Mouse (Mus musculus) olfactory bulb, adult 2 months (tissue): ENCODE results near the gene Eps15l1. TPM values are rescaled to one million over a fixed set of nuclear protein-coding genes. Genes with fewer than 3 reads are reported as not detected.
A peak's percentile ranks its signal among the peaks of the same experiment; 100 is the strongest.

Experiments used
- H3K27ac ChIP-seq: fragments of 200-500 bp; 2 replicates; pipeline ENCODE4 v1.5.1; 2012; ENCODE audit warnings: low read depth, low read length; ENCODE audit not compliant: insufficient read depth
- H3K4me1 ChIP-seq: fragments of 200-500 bp; 2 replicates; pipeline ENCODE4 v1.6.1; 2012; ENCODE audit warnings: low read length; ENCODE audit not compliant: control insufficient read depth, insufficient read depth
- H3K4me3 ChIP-seq: fragments of 200-500 bp; 2 replicates; pipeline ENCODE4 v1.5.1; 2012; ENCODE audit warnings: mild to moderate bottlenecking, low read depth, low read length, moderate library complexity; ENCODE audit not compliant: insufficient read depth
- CTCF ChIP-seq: fragments of 200-500 bp; IDR thresholded peaks from 2 replicates; pipeline ENCODE4 v1.5.1; 2012; ENCODE audit warnings: low read depth, mild to moderate bottlenecking, low read length, moderate library complexity; ENCODE audit not compliant: insufficient read depth
- POLR2A ChIP-seq: fragments of 200-500 bp; IDR thresholded peaks from 2 replicates; pipeline ENCODE4 v1.6.1; 2012; ENCODE audit warnings: mild to moderate bottlenecking, low read depth, low read length, moderate library complexity; ENCODE audit not compliant: insufficient read depth
- WGBS: fragments of 180-500 bp; shearing (Covaris S2); methylation state at CpG from one replicate; pipeline ENCODE4 v1.1.7; 2018; 5-methylcytosine and 5-hydroxymethylcytosine counted together
- polyA plus RNA-seq: library from polyadenylated mRNA; stranded (reverse); fragments of >200 nt; gene quantifications from 2 replicates; pipeline ENCODE4 v1.2.4, GENCODE M21; 2012; ENCODE audit warnings: low replicate concordance; ENCODE audit not compliant: missing spikeins, insufficient read depth, insufficient read length

The Eps15l1 gene
- polyA plus RNA-seq, 1 experiment, result 130 TPM

DNA sequence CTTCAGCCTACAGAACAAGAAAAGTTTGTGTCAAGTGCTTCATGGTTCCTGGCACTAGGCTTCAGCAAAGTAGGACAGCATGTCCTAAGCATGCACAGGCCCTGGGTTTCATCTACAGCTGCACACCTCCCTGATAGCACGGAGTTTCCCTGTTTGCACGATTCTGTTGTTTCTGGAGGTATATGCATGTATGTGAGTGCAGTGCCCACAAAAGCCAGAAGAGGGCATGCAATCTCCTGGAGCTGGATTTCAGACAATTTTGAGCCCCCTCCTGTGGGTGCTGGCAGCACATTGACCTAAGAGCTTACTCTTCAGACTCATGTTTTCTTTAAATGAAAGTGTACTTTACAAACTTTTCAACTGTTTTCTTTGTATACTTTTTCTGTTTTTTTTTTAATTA, 32.6 kb upstream of the Eps15l1 start:
- H3K27ac ChIP-seq, result no peak overlapping the region
- no peak overlapping the region for H3K4me3 ChIP-seq
- 96% methylated on average over 2 of the region's 2 CpGs for WGBS
- TF ChIP-seq POLR2A (no peak), CTCF (no peak)
- H3K4me1 ChIP-seq, result no peaks in the 10 kb centered on the region

DNA sequence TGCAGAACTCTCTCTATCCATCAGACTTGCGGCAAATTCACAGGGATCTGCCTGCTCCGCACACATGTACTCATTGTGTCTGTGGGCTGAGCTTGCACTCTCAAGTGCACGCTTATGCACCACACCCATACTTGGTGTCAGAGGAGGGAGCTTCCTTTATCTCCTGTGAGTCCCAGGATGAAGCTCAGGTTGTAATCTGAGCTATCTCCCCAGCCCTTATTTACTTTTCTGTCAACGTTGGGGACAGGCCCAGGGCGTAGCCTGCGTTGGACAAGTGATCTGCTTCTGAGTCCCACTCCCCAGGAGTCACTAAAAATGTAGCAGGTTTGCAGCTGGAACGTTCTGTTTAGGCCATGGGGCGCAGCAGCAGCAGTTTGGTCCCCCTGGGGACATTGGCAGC, 30.3 kb upstream of the Eps15l1 start:
- 91% methylated on average over 8 of the region's 8 CpGs for WGBS
- TF ChIP-seq CTCF (no peak), POLR2A (no peak)
- Histone ChIP-seq H3K4me1 (peaks cover 9% of the 10 kb centered on the region; the same call in 1 of the 2 replicates), H3K4me3 (no peak overlapping the region), H3K27ac (no peak overlapping the region)

DNA sequence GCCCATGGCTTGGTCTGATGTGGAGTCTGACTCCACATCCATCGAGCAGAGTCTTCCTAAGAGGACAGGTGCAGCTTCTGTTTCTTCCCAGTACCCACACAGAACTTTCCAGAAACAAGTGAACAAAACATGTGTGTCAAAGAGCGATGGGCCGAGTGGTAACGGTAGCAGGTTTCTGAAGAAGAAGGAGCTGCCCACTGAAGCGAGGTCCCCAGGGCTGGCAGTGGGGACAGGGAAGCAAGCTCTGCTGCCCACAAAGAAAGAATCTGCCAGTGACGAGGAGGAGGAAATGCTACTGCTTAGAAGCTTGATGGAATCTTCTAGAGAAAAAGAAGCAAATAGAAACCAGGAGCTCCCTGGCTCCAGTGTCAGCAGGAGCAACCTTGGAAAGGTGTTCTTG, 23.8 kb upstream of the Eps15l1 start:
- peaks cover 20% of the 10 kb centered on the region for H3K4me1 ChIP-seq
- 90% methylated on average over 6 of the region's 6 CpGs for WGBS
- TF ChIP-seq CTCF (no peak), POLR2A (no peak)
- H3K27ac ChIP-seq, result no peak overlapping the region
- no peak overlapping the region for H3K4me3 ChIP-seq

DNA sequence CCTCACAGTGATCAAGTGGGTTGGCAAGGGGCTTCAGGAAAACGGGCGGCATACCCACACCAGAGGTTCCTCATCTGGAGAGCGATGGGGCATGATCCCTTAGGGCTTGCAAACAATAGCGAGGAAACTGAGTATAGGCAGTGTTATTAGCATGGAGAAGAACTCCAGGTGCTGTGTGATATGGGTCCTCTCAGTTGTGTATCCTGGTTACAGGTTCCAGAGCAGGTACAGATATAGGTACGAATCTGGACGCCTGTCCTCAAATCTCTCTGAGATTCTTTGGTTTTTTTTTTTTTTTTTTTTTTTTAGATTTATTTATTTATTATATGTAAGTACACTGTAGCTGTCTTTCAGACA, 22.7 kb upstream of the Eps15l1 start:
- Histone ChIP-seq H3K4me3 (peak overlapping the region; percentile 65), H3K27ac (peak overlapping the region; percentile 57; the same call in 1 of the 2 replicates), H3K4me1 (peaks cover 20% of the 10 kb centered on the region)
- no peak; the same call in 1 of the 2 replicates for TF ChIP-seq POLR2A
- no peak for TF ChIP-seq CTCF
- 36% methylated on average over 6 of the region's 6 CpGs for WGBS

DNA sequence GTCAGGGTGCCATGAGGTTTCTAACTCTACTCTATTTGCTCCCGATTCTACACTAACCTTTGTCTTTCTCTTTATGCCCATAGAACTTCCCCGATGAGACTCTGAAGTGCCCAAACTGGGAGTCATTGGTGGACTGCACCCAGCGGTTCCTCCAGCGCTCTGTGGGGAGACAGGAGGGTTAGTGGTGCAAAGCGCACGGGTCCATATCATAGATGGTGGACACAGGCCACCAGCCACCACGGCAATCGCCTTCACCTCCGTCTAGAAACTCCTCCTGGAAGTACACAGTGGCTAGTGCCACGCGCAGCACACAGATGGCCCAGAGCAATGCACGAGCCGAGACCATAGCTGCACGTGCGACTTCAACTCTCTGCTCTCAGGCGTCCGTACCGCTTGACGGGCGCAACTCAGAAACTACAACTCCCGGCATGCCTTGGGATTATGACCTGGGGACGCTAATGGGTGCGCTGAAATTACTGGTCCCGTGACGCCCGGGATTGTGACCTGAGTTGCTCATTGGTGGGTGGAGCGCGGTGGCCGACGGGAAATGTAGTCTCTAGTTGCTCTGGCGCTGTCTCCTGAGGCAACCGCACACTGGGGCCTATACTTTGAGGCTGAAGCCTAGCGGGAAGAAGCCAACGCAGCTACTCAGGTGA, 22.2 kb upstream of the Eps15l1 start, which contains the start of the genes Calr3 and 1700030K09Rik:
Calr3 (minus strand) TSS at position 533 of the 656 bp plus-strand sequence.
1700030K09Rik (plus strand) TSS at position 543 of the 656 bp plus-strand sequence.
- Histone ChIP-seq H3K4me1 (peaks cover 20% of the 10 kb centered on the region), H3K4me3 (peak within 1 kb of the TSS; percentile 65), H3K27ac (peak within 1 kb of the TSS; percentile 57; the same call in 1 of the 2 replicates)
- WGBS, result 6% methylated on average over 34 of the region's 34 CpGs
- TF ChIP-seq POLR2A (peak; percentile 57; the same call in 1 of the 2 replicates), CTCF (no peak)

DNA sequence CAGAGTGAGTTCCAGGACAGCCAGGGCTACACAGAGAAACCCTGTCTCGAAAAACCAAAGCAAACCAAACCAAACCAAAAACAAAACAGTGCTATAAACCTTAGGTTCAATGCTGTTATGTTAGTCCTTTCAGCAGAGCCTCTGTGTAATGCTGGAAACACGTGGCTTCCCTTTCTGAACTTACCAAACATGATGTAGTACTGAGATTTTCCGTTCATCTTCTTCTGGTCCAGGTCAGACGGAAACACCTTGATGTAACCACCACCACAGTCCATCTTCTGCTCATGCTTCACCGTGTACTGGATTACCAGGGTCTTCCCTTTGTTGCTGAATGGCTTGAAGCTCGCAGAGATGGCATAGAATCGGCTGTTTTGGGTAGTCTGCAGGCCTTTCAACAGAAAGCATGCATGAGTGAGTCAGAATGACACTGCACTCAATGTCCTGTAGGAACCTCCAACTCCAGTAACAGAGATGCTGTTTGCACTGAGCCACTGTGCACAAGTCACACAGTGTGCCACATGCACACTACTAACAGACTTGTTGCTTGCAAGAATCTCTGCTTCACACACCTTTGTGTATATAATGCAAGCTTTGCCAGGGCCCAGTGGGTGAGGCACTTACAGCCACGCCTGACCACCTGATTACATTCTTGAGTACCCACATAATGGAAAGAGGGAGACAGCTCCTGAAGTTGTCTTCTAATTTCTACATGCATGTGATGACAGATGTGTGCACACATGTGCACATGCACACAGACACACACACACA, 17.2 kb upstream of the Eps15l1 start:
- Histone ChIP-seq H3K4me1 (peaks cover 3% of the 10 kb centered on the region; the same call in 1 of the 2 replicates), H3K4me3 (no peak overlapping the region), H3K27ac (no peak overlapping the region)
- TF ChIP-seq CTCF (no peak), POLR2A (no peak)
- WGBS, result 73% methylated on average over 8 of the region's 8 CpGs

DNA sequence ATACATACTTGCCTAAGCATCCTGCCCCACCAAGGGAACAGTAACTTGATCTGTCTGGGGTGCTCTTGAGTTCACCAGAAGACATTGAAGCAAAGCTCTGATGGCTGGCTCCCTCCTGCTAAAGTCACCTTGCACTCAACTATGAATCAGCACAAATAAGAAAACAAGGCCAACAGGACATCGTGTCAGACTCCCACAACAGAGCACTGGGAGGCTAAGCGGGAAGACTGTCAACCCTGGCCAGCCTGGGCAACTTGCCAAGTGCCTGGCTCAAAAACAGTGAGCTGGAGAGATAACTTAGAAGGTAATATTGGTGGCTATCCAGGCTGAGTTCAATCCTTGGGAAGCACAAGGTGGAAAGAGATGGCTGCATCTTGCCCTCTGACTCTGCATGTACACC, 13.7 kb upstream of the Eps15l1 start:
- 21% methylated on average over 2 of the region's 2 CpGs for WGBS
- TF ChIP-seq POLR2A (no peak), CTCF (no peak)
- no peak overlapping the region for H3K27ac ChIP-seq
- H3K4me3 ChIP-seq, result no peak overlapping the region
- no peaks in the 10 kb centered on the region for H3K4me1 ChIP-seq

DNA sequence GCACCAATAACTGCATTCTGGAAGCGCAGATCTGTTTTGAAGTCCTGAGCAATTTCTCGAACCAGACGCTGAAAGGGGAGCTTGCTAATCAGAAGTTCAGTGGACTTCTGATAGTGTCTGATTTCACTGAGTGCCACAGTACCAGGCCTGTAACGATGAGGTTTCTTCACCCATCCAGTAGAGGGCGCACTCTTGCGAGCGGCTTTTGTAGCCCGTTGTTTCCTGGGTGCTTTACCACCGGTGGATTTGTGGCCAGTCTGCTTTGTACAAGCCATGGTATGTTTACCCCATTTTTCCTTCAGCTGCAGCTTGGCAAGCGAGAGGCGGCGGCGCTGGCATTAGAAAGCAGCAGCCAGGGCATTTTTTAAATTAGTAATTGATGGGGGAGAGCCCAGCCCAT, 8.4 kb upstream of the Eps15l1 start:
- no peaks in the 10 kb centered on the region for H3K4me1 ChIP-seq
- H3K27ac ChIP-seq, result no peak overlapping the region
- 55% methylated on average over 13 of the region's 13 CpGs for WGBS
- TF ChIP-seq CTCF, result peak; percentile 31; the same call in 1 of the 2 replicates
- TF ChIP-seq POLR2A, result no peak
- H3K4me3 ChIP-seq, result no peak overlapping the region

DNA sequence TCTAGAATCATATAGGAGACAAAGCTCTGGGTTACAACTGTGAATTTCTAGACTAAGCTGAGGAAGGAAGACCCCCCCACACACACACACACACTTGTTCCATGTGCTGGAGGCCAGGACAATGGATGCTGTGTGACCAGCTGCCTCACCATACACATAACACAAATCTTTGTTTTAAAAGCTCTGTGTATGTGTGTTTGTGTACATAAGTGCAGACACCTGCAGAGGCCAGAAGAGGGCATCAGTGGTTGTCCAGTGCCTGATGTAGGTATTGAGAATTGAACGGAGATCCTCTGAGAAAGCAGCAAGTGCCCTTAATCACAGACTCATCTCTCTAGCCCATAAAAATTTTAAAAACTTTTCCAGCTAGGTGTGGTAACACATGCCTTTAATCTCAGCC, 1.7 kb upstream of the Eps15l1 start:
- Histone ChIP-seq H3K27ac (no peak overlapping the region), H3K4me3 (no peak overlapping the region), H3K4me1 (peaks cover 13% of the 10 kb centered on the region)
- TF ChIP-seq CTCF (no peak), POLR2A (no peak)
- WGBS, result 42% methylated on average over 1 of the region's 1 CpGs
